Mouse (Mus musculus) cerebellum, adult 11 months (tissue): ENCODE data around the gene Ccdc57.

ENCODE experiments used
- DNase-seq: peaks from one replicate; pipeline ENCODE4 v3.0.0; 2022

Gene Ccdc57

GRCm38 (mm10) chr11:120932564-120933398, at the start of gene Ccdc57:
Ccdc57 (minus strand) TSS chr11:120932872.
- DNase-seq, result peak; percentile 88

- no peak for DNase-seq
Measured at GRCm38 (mm10) chr11:120982459-120982858, 49.8 kb upstream of the Ccdc57 start.

- DNase-seq, result no peak
Measured at GRCm38 (mm10) chr11:120981661-120982060, 49.0 kb upstream of the Ccdc57 start.

GRCm38 (mm10) chr11:120980427-120981035, 47.9 kb upstream of the Ccdc57 start:
- no peak for DNase-seq

GRCm38 (mm10) chr11:120979711-120980426, 47.2 kb upstream of the Ccdc57 start:
- no peak for DNase-seq

- no peak for DNase-seq
Measured at GRCm38 (mm10) chr11:120973318-120973717, 40.6 kb upstream of the Ccdc57 start.

- no peak for DNase-seq
Measured at GRCm38 (mm10) chr11:120971237-120971636, 38.6 kb upstream of the Ccdc57 start.

GRCm38 (mm10) chr11:120969742-120970141, 37.1 kb upstream of the Ccdc57 start:
- no peak for DNase-seq

GRCm38 (mm10) chr11:120965587-120965986, 32.9 kb upstream of the Ccdc57 start:
- DNase-seq, result no peak

GRCm38 (mm10) chr11:120964195-120965157, 31.8 kb upstream of the Ccdc57 start:
- no peak for DNase-seq

GRCm38 (mm10) chr11:120962909-120963308, 30.2 kb upstream of the Ccdc57 start:
- no peak for DNase-seq

- no peak for DNase-seq
Measured at GRCm38 (mm10) chr11:120962050-120962771, 29.5 kb upstream of the Ccdc57 start.

- DNase-seq, result no peak
Measured at GRCm38 (mm10) chr11:120961594-120961993, 28.9 kb upstream of the Ccdc57 start.

GRCm38 (mm10) chr11:120960248-120960647, 27.6 kb upstream of the Ccdc57 start:
- no peak for DNase-seq

- no peak for DNase-seq
Measured at GRCm38 (mm10) chr11:120959564-120959963, 26.9 kb upstream of the Ccdc57 start.

GRCm38 (mm10) chr11:120959066-120959465, 26.4 kb upstream of the Ccdc57 start:
- DNase-seq, result no peak

- no peak for DNase-seq
Measured at GRCm38 (mm10) chr11:120957731-120958257, 25.1 kb upstream of the Ccdc57 start.

- DNase-seq, result no peak
Measured at GRCm38 (mm10) chr11:120957052-120957451, 24.4 kb upstream of the Ccdc57 start.

GRCm38 (mm10) chr11:120955701-120956100, 23.0 kb upstream of the Ccdc57 start:
- DNase-seq, result no peak

- DNase-seq, result no peak
Measured at GRCm38 (mm10) chr11:120954936-120955335, 22.3 kb upstream of the Ccdc57 start.
